Mouse (Mus musculus): ENCODE data around the gene Olfr64. TPM values are rescaled to one million over a fixed set of nuclear protein-coding genes. Genes with fewer than 3 reads are reported as not detected.

Olfr64 gene
- polyA plus RNA-seq (2012; ENCODE audit: insufficient read depth, low replicate concordance): not detected in 2 replicates

- Histone ChIP-seq H3K27me3 (replicated peaks) (no peaks in the 10 kb centered on the region), H3K36me3 (replicated peaks; ENCODE audit: low read length) (no peaks in the 10 kb centered on the region), H3K4me1 (peaks cover 3% of the 10 kb centered on the region; the same call in 1 of the 2 replicates), H3K4me3 (replicated peaks) (no peak within 1 kb of the TSS), H3K9me3 (no peaks in the 10 kb centered on the region)
- TF ChIP-seq GATA1 (IDR thresholded peaks at IDR 0.05; ENCODE audit: borderline replicate concordance, low read length) (no peak), FLI1 (IDR thresholded peaks at IDR 0.05; ENCODE audit: low read length) (no peak)
Measured at GRCm38 (mm10) chr7:103894385-103894784, at the start of gene Olfr64. Gene Olfr64, minus strand, starts transcription at chr7:103894485.

DNA sequence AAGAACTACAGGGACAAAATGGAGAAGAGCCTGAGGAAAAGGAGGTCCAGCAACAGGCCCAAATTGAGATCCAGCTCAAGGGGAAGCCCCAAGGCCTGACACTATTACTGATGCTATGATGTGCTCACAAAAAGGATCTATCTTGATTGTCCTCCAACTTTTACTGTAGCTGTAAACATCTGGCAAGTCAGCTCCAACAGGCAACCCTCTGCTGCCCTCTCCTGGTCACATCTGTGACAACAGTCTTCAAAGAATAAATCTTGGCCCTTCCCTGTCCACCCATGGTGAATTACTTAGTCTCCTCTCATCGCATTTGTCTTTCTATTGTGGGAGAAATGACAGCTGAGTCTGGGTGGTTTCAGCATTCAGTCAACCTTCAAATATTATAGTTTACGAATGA lies 48.4 kb upstream of the Olfr64 start:
- H3K36me3 ChIP-seq (replicated peaks; ENCODE audit: low read length): no peaks in the 10 kb centered on the region
- TF ChIP-seq GATA1 (IDR thresholded peaks at IDR 0.05; ENCODE audit: borderline replicate concordance, low read length) (no peak), FLI1 (IDR thresholded peaks at IDR 0.05; ENCODE audit: low read length) (no peak)

GRCm38 (mm10) chr7:103934264-103934663 lies 40.0 kb upstream of the Olfr64 start, which contains the start of gene Olfr632:
Gene Olfr632, plus strand, starts transcription at chr7:103934347.
- no peaks in the 10 kb centered on the region for H3K9me3 ChIP-seq
- H3K4me1 ChIP-seq: no peaks in the 10 kb centered on the region; the same call in 1 of the 2 replicates
- H3K4me3 ChIP-seq (replicated peaks): no peak within 1 kb of the TSS
- TF ChIP-seq GATA1 (IDR thresholded peaks at IDR 0.05; ENCODE audit: borderline replicate concordance, low read length) (no peak), FLI1 (IDR thresholded peaks at IDR 0.05; ENCODE audit: low read length) (no peak)
- no peaks in the 10 kb centered on the region for H3K27me3 ChIP-seq (replicated peaks)
- H3K36me3 ChIP-seq (replicated peaks; ENCODE audit: low read length): no peaks in the 10 kb centered on the region

More for the DNA sequence above, 48.4 kb upstream of the Olfr64 start:
- Histone ChIP-seq H3K9me3 (no peaks in the 10 kb centered on the region), H3K4me1 (no peaks in the 10 kb centered on the region; the same call in 1 of the 2 replicates), H3K27me3 (replicated peaks) (no peaks in the 10 kb centered on the region), H3K4me3 (replicated peaks) (no peak overlapping the region)

DNA sequence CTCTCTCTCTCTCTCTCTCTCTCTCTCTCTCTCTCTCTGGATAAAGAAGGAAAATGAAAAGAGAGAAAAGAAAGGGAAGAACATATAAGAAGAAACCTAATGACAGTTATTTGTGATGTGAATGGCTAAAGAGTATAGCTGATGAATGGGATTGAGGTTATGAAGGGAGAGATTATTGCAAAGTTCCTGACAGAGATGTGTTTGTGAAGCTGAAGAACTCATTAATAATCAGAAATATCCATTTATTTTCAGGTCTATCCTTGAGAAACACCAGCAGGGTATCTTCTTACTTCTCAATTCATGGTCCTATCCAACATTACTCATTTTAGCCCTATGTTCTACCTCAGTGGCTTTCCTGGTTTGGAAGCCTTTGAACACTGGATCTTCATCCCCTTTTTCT lies 34.2 kb upstream of the Olfr64 start, which contains the start of gene Olfr631:
Olfr631 (plus strand) TSS at position 301 of the 400 bp plus-strand sequence.
- Histone ChIP-seq H3K4me1 (no peaks in the 10 kb centered on the region), H3K4me3 (replicated peaks) (no peak within 1 kb of the TSS)

GRCm38 (mm10) chr7:103915338-103915737 lies 21.1 kb upstream of the Olfr64 start:
- H3K4me1 ChIP-seq: peaks cover 4% of the 10 kb centered on the region
- H3K27me3 ChIP-seq (replicated peaks): no peaks in the 10 kb centered on the region
- no peak for TF ChIP-seq FLI1 (IDR thresholded peaks at IDR 0.05; ENCODE audit: low read length)
- TF ChIP-seq GATA1 (IDR thresholded peaks at IDR 0.05; ENCODE audit: borderline replicate concordance, low read length): no peak
- no peaks in the 10 kb centered on the region for H3K9me3 ChIP-seq
- no peak overlapping the region for H3K4me3 ChIP-seq (replicated peaks)
- no peaks in the 10 kb centered on the region for H3K36me3 ChIP-seq (replicated peaks; ENCODE audit: low read length)

More for the DNA sequence above, 34.2 kb upstream of the Olfr64 start, which contains the start of gene Olfr631:
- no peak for TF ChIP-seq GATA1 (IDR thresholded peaks at IDR 0.05; ENCODE audit: borderline replicate concordance, low read length)
- no peak for TF ChIP-seq FLI1 (IDR thresholded peaks at IDR 0.05; ENCODE audit: low read length)
- Histone ChIP-seq H3K36me3 (replicated peaks; ENCODE audit: low read length) (no peaks in the 10 kb centered on the region), H3K27me3 (replicated peaks) (no peaks in the 10 kb centered on the region), H3K9me3 (no peaks in the 10 kb centered on the region)

DNA sequence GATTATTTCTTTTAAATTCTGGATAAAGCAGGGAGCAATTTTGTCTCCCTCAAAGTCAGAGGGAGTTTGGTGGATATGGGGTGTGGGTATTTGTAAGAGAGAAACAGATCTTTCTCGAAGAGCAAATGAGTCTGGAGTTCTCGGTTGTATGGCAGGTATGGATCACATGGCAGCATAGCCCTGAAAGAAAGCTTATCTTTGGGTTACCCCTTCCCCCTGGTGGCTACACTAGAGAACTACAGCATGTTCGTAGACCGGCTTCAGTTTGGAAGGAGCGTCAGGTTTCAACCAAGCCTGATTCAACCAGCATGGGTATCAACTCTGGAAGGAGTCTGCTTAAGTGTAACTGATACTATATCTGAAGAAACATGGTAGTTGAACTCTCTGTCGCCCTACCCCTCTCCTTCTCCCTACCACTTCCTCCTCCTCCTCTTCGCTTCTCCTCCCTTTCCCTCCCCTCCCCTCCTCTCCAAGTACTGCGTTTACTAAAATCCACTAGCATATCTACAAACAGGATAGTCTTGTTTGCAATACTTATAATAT lies 18.8 kb upstream of the Olfr64 start:
- Histone ChIP-seq H3K27me3 (replicated peaks) (no peaks in the 10 kb centered on the region), H3K4me1 (peaks cover 14% of the 10 kb centered on the region), H3K9me3 (no peaks in the 10 kb centered on the region), H3K36me3 (replicated peaks; ENCODE audit: low read length) (no peaks in the 10 kb centered on the region), H3K4me3 (replicated peaks) (no peak overlapping the region)
- no peak for TF ChIP-seq GATA1 (IDR thresholded peaks at IDR 0.05; ENCODE audit: borderline replicate concordance, low read length)
- no peak for TF ChIP-seq FLI1 (IDR thresholded peaks at IDR 0.05; ENCODE audit: low read length)

- H3K4me1 ChIP-seq: peaks cover 14% of the 10 kb centered on the region
Measured at GRCm38 (mm10) chr7:103910047-103910446, 15.8 kb upstream of the Olfr64 start.

GRCm38 (mm10) chr7:103903187-103903586 lies 8.9 kb upstream of the Olfr64 start, which contains the start of gene Olfr65:
Gene Olfr65, plus strand, starts transcription at chr7:103903487.
- H3K9me3 ChIP-seq: no peaks in the 10 kb centered on the region
- H3K4me3 ChIP-seq (replicated peaks): no peak within 1 kb of the TSS
- no peaks in the 10 kb centered on the region for H3K36me3 ChIP-seq (replicated peaks; ENCODE audit: low read length)
- TF ChIP-seq GATA1 (IDR thresholded peaks at IDR 0.05; ENCODE audit: borderline replicate concordance, low read length) (no peak), FLI1 (IDR thresholded peaks at IDR 0.05; ENCODE audit: low read length) (no peak)
- no peaks in the 10 kb centered on the region for H3K27me3 ChIP-seq (replicated peaks)
- no peaks in the 10 kb centered on the region for H3K4me1 ChIP-seq

More at GRCm38 (mm10) chr7:103910047-103910446, 15.8 kb upstream of the Olfr64 start:
- Histone ChIP-seq H3K9me3 (no peaks in the 10 kb centered on the region), H3K27me3 (replicated peaks) (no peaks in the 10 kb centered on the region), H3K36me3 (replicated peaks; ENCODE audit: low read length) (no peaks in the 10 kb centered on the region), H3K4me3 (replicated peaks) (no peak overlapping the region)
- TF ChIP-seq FLI1 (IDR thresholded peaks at IDR 0.05; ENCODE audit: low read length): no peak
- TF ChIP-seq GATA1 (IDR thresholded peaks at IDR 0.05; ENCODE audit: borderline replicate concordance, low read length): no peak

DNA sequence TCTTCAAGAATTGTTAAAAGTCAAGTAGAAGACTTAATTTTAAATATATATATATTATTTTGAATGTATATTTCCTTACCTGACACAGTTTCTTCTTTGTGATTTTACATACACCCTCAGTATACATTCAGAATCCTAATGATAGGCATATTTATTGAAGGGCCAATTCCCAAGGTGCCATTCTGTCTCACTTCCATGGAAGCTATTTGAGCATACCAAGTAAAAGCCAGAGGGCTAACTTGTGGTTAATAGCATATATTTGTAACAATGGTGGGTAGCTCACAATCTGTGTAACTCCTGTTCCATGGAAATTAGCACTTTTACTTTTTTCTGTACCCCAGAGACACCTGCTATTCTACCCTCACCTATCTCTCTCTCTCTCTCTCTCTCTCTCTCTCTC lies 8.1 kb downstream of the Olfr64 start, which contains the start of gene Olfr66:
Olfr66 (minus strand) TSS at position 101 of the 400 bp plus-strand sequence.
- Histone ChIP-seq H3K36me3 (replicated peaks; ENCODE audit: low read length) (no peaks in the 10 kb centered on the region), H3K4me1 (no peaks in the 10 kb centered on the region), H3K4me3 (replicated peaks) (no peak within 1 kb of the TSS), H3K9me3 (no peaks in the 10 kb centered on the region), H3K27me3 (replicated peaks) (no peaks in the 10 kb centered on the region)
- TF ChIP-seq FLI1 (IDR thresholded peaks at IDR 0.05; ENCODE audit: low read length) (no peak), GATA1 (IDR thresholded peaks at IDR 0.05; ENCODE audit: borderline replicate concordance, low read length) (no peak)

- H3K27me3 ChIP-seq (replicated peaks): no peaks in the 10 kb centered on the region
- no peaks in the 10 kb centered on the region for H3K9me3 ChIP-seq
- H3K4me3 ChIP-seq (replicated peaks): no peak overlapping the region
- peaks cover 5% of the 10 kb centered on the region for H3K4me1 ChIP-seq
- no peaks in the 10 kb centered on the region for H3K36me3 ChIP-seq (replicated peaks; ENCODE audit: low read length)
- TF ChIP-seq GATA1 (IDR thresholded peaks at IDR 0.05; ENCODE audit: borderline replicate concordance, low read length) (no peak), FLI1 (IDR thresholded peaks at IDR 0.05; ENCODE audit: low read length) (no peak)
Measured at GRCm38 (mm10) chr7:103877093-103877492, 17.2 kb downstream of the Olfr64 start.
